Mouse (Mus musculus) left cerebral cortex, adult 8-10 months (tissue): ENCODE results near the gene Tmem104. TPM values are rescaled to one million over a fixed set of nuclear protein-coding genes. Genes with fewer than 3 reads are reported as not detected.

Experiments used
- DNase-seq, 2 experiments: peaks; one replicate each; pipeline ENCODE4 v3.0.0; 2022; ENCODE audit warnings: low spot score in 2 of 2
- total RNA-seq, 4 experiments: library from RNA; stranded (reverse); gene quantifications; 2 replicates each; pipeline ENCODE4 v1.2.4; 2022

Gene Tmem104
- total RNA-seq, 4 experiments from 2014 or later, result 14.0 to 24.5 (median 16.9) TPM

- no peak for DNase-seq
Measured at GRCm38 (mm10) chr11:115198932-115199384, 11.7 kb downstream of the Tmem104 start.

- DNase-seq, result no peak
Measured at GRCm38 (mm10) chr11:115200520-115200919, 13.2 kb downstream of the Tmem104 start.

GRCm38 (mm10) chr11:115202316-115202715, 15.0 kb downstream of the Tmem104 start:
- peak; percentile 54 to 65 for DNase-seq

GRCm38 (mm10) chr11:115202756-115203155, 15.5 kb downstream of the Tmem104 start:
- DNase-seq, result no peak

GRCm38 (mm10) chr11:115208126-115208525, 20.8 kb downstream of the Tmem104 start:
- DNase-seq, result no peak

GRCm38 (mm10) chr11:115208776-115209732, 21.8 kb downstream of the Tmem104 start:
- DNase-seq, result no peak

GRCm38 (mm10) chr11:115209958-115210357, 22.7 kb downstream of the Tmem104 start:
- DNase-seq, result no peak

GRCm38 (mm10) chr11:115212116-115212515, 24.8 kb downstream of the Tmem104 start:
- DNase-seq, result no peak

- no peak for DNase-seq
Measured at GRCm38 (mm10) chr11:115215123-115215522, 27.8 kb downstream of the Tmem104 start.

- DNase-seq, result no peak
Measured at GRCm38 (mm10) chr11:115217439-115218410, 30.4 kb downstream of the Tmem104 start.

GRCm38 (mm10) chr11:115219263-115219662, 32.0 kb downstream of the Tmem104 start:
- no peak for DNase-seq

- DNase-seq, result no peak
Measured at GRCm38 (mm10) chr11:115219685-115220084, 32.4 kb downstream of the Tmem104 start.

GRCm38 (mm10) chr11:115222077-115222476, 34.8 kb downstream of the Tmem104 start:
- DNase-seq, result no peak

- no peak for DNase-seq
Measured at GRCm38 (mm10) chr11:115222570-115222969, 35.3 kb downstream of the Tmem104 start.

- DNase-seq, result no peak
Measured at GRCm38 (mm10) chr11:115223451-115223850, 36.2 kb downstream of the Tmem104 start.

GRCm38 (mm10) chr11:115223877-115224276, 36.6 kb downstream of the Tmem104 start:
- DNase-seq, result no peak

- DNase-seq, result no peak
Measured at GRCm38 (mm10) chr11:115224889-115225288, 37.6 kb downstream of the Tmem104 start.

GRCm38 (mm10) chr11:115225301-115225700, 38.0 kb downstream of the Tmem104 start:
- no peak for DNase-seq

- no peak for DNase-seq
Measured at GRCm38 (mm10) chr11:115226811-115227491, 39.7 kb downstream of the Tmem104 start.

- no peak for DNase-seq
Measured at GRCm38 (mm10) chr11:115227640-115228039, 40.4 kb downstream of the Tmem104 start.

GRCm38 (mm10) chr11:115228430-115228829, 41.1 kb downstream of the Tmem104 start:
- no peak for DNase-seq
